Mouse (Mus musculus) liver, embryonic 13.5 days (tissue): ENCODE data around the gene Ccdc40. TPM values are rescaled to one million over a fixed set of nuclear protein-coding genes. Genes with fewer than 3 reads are reported as not detected.
A peak's percentile ranks its signal among the peaks of the same experiment; 100 is the strongest.

ENCODE experiments used
- ATAC-seq: fragments of 200-750 bp; cut with Nextera tagmentation; 2 replicates; pipeline ENCODE4 v1.8.0; 2017; ENCODE audit warnings: low read depth, mild to moderate bottlenecking, moderate number of reproducible peaks, moderate library complexity
- DNase-seq: peaks from one replicate; pipeline ENCODE4 v3.0.0; 2022
- H3K27ac ChIP-seq: fragments of 300-500 bp; sonication (generic); 2 replicates; pipeline ENCODE4 v1.5.1; 2015; ENCODE audit warnings: moderate library complexity, mild to moderate bottlenecking, inconsistent platforms
- H3K27me3 ChIP-seq: fragments of 300-500 bp; sonication (generic); 2 replicates; pipeline ENCODE4 v1.6.1; 2015; ENCODE audit warnings: mild to moderate bottlenecking, inconsistent platforms
- H3K36me3 ChIP-seq: fragments of 300-500 bp; sonication (generic); 2 replicates; pipeline ENCODE4 v1.6.1; 2015; ENCODE audit warnings: mild to moderate bottlenecking, inconsistent platforms
- H3K4me1 ChIP-seq: fragments of 300-500 bp; sonication (generic); replicated peaks from 2 replicates; pipeline ENCODE4 v1.6.1; 2015; ENCODE audit warnings: inconsistent platforms
- H3K4me2 ChIP-seq: fragments of 300-500 bp; sonication (generic); 2 replicates; pipeline ENCODE4 v1.6.1; 2015; ENCODE audit warnings: inconsistent platforms, mild to moderate bottlenecking, moderate library complexity
- H3K4me3 ChIP-seq: fragments of 300-500 bp; sonication (generic); replicated peaks from 2 replicates; pipeline ENCODE4 v1.5.1; 2015; ENCODE audit warnings: mild to moderate bottlenecking, inconsistent platforms
- H3K9ac ChIP-seq: fragments of 300-500 bp; sonication (generic); 2 replicates; pipeline ENCODE4 v1.6.1; 2015; ENCODE audit warnings: mild to moderate bottlenecking, inconsistent platforms
- H3K9me3 ChIP-seq: fragments of 300-500 bp; sonication (generic); replicated peaks from 2 replicates; pipeline ENCODE4 v1.6.1; 2016; ENCODE audit warnings: inconsistent platforms
- WGBS: fragments of 180-500 bp; shearing (Covaris S2); methylation state at CpG from one replicate; pipeline ENCODE4 v1.1.7; 2015; ENCODE audit not compliant: insufficient replicate concordance; 5-methylcytosine and 5-hydroxymethylcytosine counted together
- polyA plus RNA-seq: library from polyadenylated mRNA; unstranded; fragments of >200 nt; fragmentation: Nextera tagmentation; extraction: Ambion mirVana; gene quantifications from 2 replicates; pipeline ENCODE4 v1.2.1, GENCODE M21; 2015

Gene Ccdc40
- polyA plus RNA-seq, 1 experiment from 2014 or later: 1.4 TPM

DNA sequence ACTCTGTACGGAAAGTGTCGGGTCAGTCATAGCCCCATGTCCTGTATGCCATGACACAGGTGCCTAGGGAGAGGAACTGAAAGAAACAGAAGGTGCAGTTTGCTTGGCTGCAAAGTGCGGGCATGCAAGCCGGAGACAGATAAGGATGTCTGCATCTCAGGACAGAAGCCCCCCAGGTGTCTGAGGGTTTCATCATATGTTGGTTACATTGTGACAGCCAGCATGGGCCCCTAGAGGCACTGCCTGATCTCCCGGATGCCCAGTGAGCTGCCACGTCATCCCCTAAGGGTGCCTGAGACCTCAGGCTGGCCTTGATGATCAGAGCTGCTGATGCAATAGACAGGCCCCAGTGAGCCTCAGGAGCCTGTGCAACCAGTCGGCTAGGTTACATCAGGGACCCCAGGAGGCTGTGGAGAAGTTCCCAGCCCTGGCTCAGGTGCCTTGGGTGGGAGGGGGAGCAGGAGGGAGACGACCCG is 36.7 kb upstream of the Ccdc40 start:
- H3K9me3 ChIP-seq: no peaks in the 10 kb centered on the region
- no peaks in the 10 kb centered on the region; the same call in 1 of the 2 replicates for H3K27me3 ChIP-seq
- no peaks in the 10 kb centered on the region for H3K36me3 ChIP-seq
- H3K27ac ChIP-seq: no peak overlapping the region
- no peak overlapping the region for H3K9ac ChIP-seq
- H3K4me3 ChIP-seq: no peak overlapping the region
- H3K4me2 ChIP-seq: no peak overlapping the region
- DNase-seq (no peak), ATAC-seq (no peak)
- WGBS: 66% methylated on average over 9 of the region's 9 CpGs
- H3K4me1 ChIP-seq: peaks cover 3% of the 10 kb centered on the region; the same call in 1 of the 2 replicates

DNA sequence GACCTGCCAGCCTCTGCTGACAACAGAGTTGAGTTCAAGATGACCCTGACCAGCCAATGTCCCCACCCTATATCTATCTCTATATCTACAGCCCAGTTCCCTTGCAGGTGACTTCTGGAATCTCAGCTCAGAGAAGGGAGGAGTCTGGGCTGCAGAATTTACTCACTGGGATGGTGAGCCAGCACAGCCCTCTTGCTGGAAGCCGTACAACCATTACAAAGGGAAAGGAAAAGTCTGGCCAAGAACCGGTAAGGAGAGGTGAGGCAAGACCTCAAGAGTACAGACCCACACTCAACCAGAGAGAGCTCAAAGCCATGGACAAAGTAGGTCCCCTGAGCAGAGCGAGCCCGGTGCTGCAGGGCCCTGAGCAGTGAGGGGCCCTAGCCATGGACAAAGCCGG is 36.2 kb upstream of the Ccdc40 start:
- no peak for DNase-seq
- Histone ChIP-seq H3K4me1 (peaks cover 3% of the 10 kb centered on the region; the same call in 1 of the 2 replicates), H3K4me2 (no peak overlapping the region), H3K27me3 (no peaks in the 10 kb centered on the region; the same call in 1 of the 2 replicates), H3K4me3 (no peak overlapping the region), H3K9ac (no peak overlapping the region), H3K9me3 (no peaks in the 10 kb centered on the region), H3K36me3 (no peaks in the 10 kb centered on the region), H3K27ac (no peak overlapping the region)
- ATAC-seq: no peak
- WGBS: 82% methylated on average over 5 of the region's 5 CpGs

DNA sequence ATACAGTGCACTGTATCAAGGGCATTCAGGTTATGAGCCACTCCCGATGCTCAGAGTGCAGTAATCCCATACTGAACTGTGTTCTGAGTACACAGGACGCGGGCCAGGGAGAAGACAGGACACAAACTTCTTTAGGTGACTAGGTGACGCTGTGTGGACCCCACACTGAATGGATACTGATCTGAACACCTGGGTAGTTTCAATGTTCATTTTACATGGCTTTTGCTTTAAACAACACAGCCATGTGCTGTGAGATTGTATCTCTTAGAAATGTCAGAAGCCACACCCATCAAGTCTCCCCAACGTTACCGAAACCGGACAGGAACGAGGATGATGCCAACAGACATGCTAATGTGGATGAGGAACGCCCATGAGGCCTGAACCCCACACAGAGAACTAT is 35.8 kb upstream of the Ccdc40 start:
- no peak for DNase-seq
- Histone ChIP-seq H3K36me3 (no peaks in the 10 kb centered on the region), H3K9ac (no peak overlapping the region), H3K9me3 (no peaks in the 10 kb centered on the region), H3K4me2 (no peak overlapping the region), H3K4me3 (no peak overlapping the region), H3K27me3 (no peaks in the 10 kb centered on the region; the same call in 1 of the 2 replicates), H3K4me1 (peaks cover 3% of the 10 kb centered on the region; the same call in 1 of the 2 replicates), H3K27ac (no peak overlapping the region)
- no peak for ATAC-seq
- WGBS: 73% methylated on average over 9 of the region's 9 CpGs

DNA sequence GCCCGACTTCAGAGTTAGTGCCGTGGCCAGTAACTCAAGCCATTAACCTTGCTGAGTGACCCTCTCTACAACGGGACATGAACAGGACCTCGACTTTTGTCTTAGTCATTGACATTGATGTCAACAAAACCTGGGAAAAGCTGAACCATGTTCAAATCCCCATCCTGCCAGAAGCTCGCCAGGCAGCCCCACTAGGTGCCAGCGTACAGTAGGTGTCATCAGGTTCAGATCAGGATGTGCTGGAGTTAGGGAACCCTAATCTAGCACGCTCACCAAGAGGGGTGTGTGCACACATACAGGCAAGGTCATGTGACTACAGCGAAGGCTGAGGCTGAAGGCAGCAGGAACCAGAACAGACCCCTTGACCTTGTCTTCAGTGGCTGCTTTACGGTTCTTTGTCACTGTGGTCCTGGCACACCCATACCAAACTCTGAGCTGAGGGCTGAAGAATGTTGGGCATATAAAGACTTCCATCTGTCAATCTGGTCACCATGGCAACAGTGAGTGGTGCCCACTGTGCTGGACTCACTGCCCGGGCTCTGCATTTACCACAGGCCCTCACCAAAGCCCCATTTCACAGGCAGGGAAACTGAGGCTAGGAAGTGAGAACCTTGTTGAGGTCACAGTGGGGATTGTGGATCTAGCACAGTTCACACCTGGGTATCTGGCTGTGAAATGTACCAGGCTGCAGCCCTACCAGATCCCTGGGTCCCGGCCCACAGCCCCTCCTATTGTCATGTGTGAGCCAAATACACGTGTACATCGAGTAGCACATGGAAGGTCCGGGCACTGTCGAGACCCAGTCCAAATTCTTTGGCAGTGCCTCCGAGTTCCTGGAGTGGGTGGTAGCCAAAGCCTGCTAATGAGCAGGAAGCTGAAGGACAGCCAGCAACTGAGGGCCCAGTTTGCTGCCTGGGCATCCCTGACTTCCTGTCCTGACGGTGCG is 30.5 kb upstream of the Ccdc40 start:
- Histone ChIP-seq H3K36me3 (no peaks in the 10 kb centered on the region), H3K9ac (no peak overlapping the region), H3K4me3 (no peak overlapping the region), H3K27me3 (no peaks in the 10 kb centered on the region), H3K4me1 (no peaks in the 10 kb centered on the region), H3K27ac (no peak overlapping the region), H3K4me2 (no peak overlapping the region), H3K9me3 (no peaks in the 10 kb centered on the region)
- DNase-seq: no peak
- WGBS: 71% methylated on average over 18 of the region's 18 CpGs
- no peak for ATAC-seq

DNA sequence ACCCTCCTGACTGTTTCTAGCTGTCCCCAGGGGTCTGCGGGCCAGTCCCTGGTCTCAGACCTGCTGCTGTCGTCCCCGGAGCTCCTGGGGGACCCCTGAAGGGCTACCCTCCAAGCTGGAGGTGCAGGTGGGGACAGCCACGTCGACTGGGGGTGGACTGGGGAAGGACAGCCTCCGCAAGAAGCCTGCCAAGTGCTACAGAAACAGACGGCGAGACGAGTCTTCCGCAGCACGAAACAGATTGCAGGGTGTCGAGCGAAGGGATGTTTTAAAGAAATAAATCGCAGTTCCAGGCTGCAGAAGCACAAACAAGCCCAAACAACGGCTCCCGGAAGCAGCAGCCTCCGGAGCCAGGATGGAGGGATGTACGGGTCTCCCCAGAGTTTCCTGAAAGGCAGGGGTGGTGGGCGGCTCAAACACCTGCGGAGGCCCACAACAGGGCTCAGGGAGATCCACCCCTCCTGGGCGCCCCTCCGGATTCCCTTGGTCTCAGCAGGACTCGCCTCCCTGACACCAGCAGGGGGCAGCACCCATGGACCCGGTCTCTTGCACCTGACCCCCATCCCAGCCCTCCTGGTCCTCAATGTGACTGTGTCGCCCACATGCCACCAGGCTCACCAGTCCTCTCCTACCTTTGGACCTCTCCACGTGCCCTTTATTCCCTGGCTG is 29.7 kb upstream of the Ccdc40 start:
- Histone ChIP-seq H3K9ac (no peak overlapping the region), H3K4me2 (no peak overlapping the region), H3K4me1 (no peaks in the 10 kb centered on the region), H3K9me3 (no peaks in the 10 kb centered on the region), H3K4me3 (no peak overlapping the region), H3K27me3 (no peaks in the 10 kb centered on the region), H3K27ac (no peak overlapping the region), H3K36me3 (no peaks in the 10 kb centered on the region)
- DNase-seq: no peak
- WGBS: 51% methylated on average over 26 of the region's 26 CpGs
- no peak for ATAC-seq

DNA sequence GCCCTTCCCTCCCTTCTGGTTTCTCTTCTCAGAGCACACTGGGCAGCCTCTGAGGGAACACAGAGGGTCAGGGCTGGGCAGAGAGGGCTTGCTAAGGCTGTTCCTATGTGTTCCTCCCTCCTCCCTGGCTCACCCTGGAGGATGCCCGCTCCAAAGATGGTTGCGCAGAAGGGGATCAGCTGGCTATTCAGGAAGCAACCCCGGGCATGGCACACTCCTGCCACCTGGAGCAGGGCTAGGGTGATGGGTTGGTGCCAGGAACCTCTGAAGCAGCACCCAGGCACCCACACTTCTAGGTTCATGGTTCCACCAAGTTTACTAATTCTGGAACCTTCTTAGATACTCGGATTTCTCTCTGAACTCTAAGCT is 29.2 kb upstream of the Ccdc40 start:
- Histone ChIP-seq H3K27ac (no peak overlapping the region), H3K9me3 (no peaks in the 10 kb centered on the region), H3K36me3 (no peaks in the 10 kb centered on the region), H3K9ac (no peak overlapping the region), H3K27me3 (no peaks in the 10 kb centered on the region), H3K4me2 (no peak overlapping the region), H3K4me3 (no peak overlapping the region), H3K4me1 (no peaks in the 10 kb centered on the region)
- WGBS: 71% methylated on average over 4 of the region's 4 CpGs
- ATAC-seq (no peak), DNase-seq (no peak)

DNA sequence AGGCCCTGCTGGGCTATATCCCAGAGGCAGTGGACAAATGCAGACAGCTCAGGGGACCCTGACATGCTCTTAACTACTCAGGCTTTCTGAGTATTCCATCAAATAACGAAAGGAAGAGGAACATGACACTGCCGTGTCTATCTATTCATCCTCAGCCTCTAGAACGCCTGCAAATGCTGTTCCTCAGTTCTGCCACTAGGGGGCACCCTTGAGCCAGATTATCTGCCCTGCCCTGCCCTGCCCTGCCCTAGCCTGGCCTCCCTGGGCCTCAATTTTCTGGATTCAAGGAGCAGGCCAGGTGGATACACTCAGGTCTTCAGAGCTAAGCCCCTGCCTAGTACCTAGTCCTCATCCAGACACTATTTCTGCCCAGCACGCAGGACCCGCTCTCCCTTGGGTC is 24.9 kb upstream of the Ccdc40 start:
- Histone ChIP-seq H3K4me3 (no peak overlapping the region), H3K4me1 (no peaks in the 10 kb centered on the region), H3K9me3 (no peaks in the 10 kb centered on the region), H3K27ac (no peak overlapping the region), H3K4me2 (no peak overlapping the region), H3K9ac (no peak overlapping the region), H3K27me3 (no peaks in the 10 kb centered on the region), H3K36me3 (peaks cover 3% of the 10 kb centered on the region; the same call in 1 of the 2 replicates)
- no peak for ATAC-seq
- WGBS: 42% methylated on average over 5 of the region's 5 CpGs
- DNase-seq: peak; percentile 13

- H3K9me3 ChIP-seq: no peaks in the 10 kb centered on the region
- no peak overlapping the region for H3K27ac ChIP-seq
- no peak overlapping the region for H3K4me3 ChIP-seq
- no peaks in the 10 kb centered on the region for H3K4me1 ChIP-seq
- H3K4me2 ChIP-seq: no peak overlapping the region
- no peaks in the 10 kb centered on the region for H3K27me3 ChIP-seq
- ATAC-seq (no peak), DNase-seq (no peak)
- peaks cover 3% of the 10 kb centered on the region; the same call in 1 of the 2 replicates for H3K36me3 ChIP-seq
- 74% methylated on average over 10 of the region's 10 CpGs for WGBS
- H3K9ac ChIP-seq: no peak overlapping the region
These were observed 22.6 kb upstream of the Ccdc40 start for GRCm38 (mm10) chr11:119205738-119206137.

GRCm38 (mm10) chr11:119206562-119206961 is 21.8 kb upstream of the Ccdc40 start:
- peak; percentile 28 for DNase-seq
- 19% methylated on average over 5 of the region's 5 CpGs for WGBS
- Histone ChIP-seq H3K27ac (no peak overlapping the region), H3K9me3 (no peaks in the 10 kb centered on the region), H3K4me1 (peaks cover 2% of the 10 kb centered on the region; the same call in 1 of the 2 replicates), H3K27me3 (no peaks in the 10 kb centered on the region), H3K9ac (no peak overlapping the region), H3K36me3 (peaks cover 3% of the 10 kb centered on the region; the same call in 1 of the 2 replicates), H3K4me3 (no peak overlapping the region), H3K4me2 (no peak overlapping the region)
- ATAC-seq: no peak

- 68% methylated on average over 6 of the region's 6 CpGs for WGBS
- no peak for DNase-seq
These were observed 20.4 kb upstream of the Ccdc40 start for GRCm38 (mm10) chr11:119207986-119208385.

DNA sequence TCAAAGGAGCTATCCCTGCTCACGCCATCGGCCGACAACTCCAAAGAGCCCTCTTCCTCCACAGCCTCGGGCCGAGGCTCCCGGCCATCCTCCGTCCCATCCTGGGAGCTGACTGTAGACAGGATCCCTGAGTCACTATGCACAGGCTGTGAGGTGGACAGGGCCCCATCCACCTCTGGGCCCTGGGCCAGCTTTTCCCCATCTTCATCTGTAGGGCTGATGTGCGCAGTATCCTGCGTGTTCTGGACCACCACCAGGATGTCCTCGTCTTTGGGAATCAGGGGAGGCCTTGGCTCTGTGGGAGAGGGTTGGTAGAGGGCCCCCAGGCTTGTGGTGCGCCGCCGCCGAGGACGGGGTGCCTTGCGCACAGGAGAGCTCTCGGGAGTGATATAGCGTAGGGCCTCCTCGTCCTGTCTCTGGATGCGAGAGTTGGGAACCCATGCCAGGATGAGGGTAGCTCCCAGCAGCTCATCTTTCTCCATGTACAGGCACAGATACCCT is 19.5 kb upstream of the Ccdc40 start:
- Histone ChIP-seq H3K4me3 (no peak overlapping the region), H3K9me3 (no peaks in the 10 kb centered on the region), H3K27me3 (no peaks in the 10 kb centered on the region), H3K27ac (no peak overlapping the region), H3K36me3 (peaks cover 3% of the 10 kb centered on the region; the same call in 1 of the 2 replicates), H3K4me1 (peaks cover 14% of the 10 kb centered on the region), H3K4me2 (no peak overlapping the region), H3K9ac (no peak overlapping the region)
- DNase-seq: no peak
- no peak for ATAC-seq
- 85% methylated on average over 20 of the region's 20 CpGs for WGBS

More at GRCm38 (mm10) chr11:119207986-119208385, 20.4 kb upstream of the Ccdc40 start:
- no peak overlapping the region for H3K4me3 ChIP-seq
- peaks cover 3% of the 10 kb centered on the region; the same call in 1 of the 2 replicates for H3K36me3 ChIP-seq
- no peak for ATAC-seq
- no peaks in the 10 kb centered on the region for H3K9me3 ChIP-seq
- H3K27me3 ChIP-seq: no peaks in the 10 kb centered on the region
- H3K27ac ChIP-seq: no peak overlapping the region
- peaks cover 5% of the 10 kb centered on the region; the same call in 1 of the 2 replicates for H3K4me1 ChIP-seq
- no peak overlapping the region for H3K4me2 ChIP-seq
- no peak overlapping the region for H3K9ac ChIP-seq
